Mouse (Mus musculus) regulatory T cell (primary cell): Measurements from ENCODE around the gene Rab11fip4.

Experiments
- in situ Hi-C: fragments of 300-600 bp; cut with MboI, MseI; formaldehyde crosslinking; loops from one replicate; pipeline ENCODE4 v1.15.1; 2025; ENCODE audit warnings: high pct_unique_total_duplicates

Rab11fip4 gene

DNA sequence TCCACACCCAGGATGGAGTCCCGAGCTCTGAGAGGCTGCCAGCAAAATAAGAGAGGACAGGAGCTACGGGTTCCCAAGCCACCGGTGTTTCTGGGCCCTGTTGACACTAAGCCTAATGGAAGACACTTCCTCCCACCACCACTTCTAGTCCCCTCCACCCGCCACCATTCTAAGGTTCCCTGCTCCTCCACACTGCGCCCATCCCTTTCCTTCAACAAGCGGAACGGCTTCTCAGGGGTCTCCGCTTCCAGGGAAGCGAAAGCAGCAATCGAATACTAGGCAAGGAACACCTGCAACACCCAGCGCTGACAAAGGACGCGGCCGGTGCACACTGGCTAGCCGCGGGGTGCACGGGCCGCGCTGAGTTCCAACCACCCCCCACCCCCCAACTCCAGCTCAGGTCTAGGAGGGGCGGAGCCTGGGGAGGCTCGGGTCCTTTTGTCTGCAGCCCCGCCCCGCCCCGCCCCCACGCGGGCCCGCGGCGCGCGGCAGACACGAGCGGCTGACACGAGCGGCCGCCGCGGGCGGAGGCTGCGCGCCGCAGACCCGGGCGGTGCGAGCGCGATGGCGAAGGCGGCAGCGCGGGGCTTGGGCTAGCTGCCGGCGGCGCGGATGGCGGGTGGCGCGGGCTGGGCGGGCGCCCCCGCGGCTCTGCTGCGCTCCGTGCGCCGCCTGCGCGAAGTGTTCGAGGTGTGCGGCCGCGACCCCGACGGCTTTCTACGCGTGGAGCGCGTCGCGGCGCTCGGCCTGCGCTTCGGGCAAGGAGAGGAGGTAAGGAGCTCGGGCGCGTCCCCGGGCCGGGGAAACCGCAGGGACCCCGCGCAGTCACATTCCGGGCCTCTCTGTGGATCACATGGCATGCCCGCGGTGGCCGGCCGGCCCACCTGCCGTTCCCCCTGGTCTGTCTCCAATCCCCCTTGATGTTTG is at the start of gene Rab11fip4:
Rab11fip4 (plus strand) TSS at position 549 of the 927 bp plus-strand sequence.
- in situ Hi-C loops = no loop called here

DNA sequence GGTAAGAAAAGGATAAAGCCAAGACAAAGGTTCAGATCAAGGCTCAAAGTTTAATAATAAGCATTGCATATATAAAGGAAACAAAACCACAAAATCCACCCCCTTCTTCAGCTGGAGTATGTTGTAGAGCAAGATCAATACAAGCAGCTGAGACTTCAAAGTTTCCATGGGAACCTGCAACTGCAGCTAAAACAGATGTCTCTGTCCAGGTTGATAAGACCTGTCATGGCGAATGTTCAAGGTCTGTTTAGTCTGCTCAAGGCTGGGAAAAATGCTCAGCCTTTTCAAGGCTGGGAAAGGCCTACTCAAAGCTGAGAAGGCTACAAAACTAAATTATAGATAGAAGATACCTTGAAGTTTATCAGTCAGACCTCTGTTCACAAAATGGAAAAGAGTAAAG is 38.4 kb upstream of the Rab11fip4 start:
- in situ Hi-C loops = no loop called here

DNA sequence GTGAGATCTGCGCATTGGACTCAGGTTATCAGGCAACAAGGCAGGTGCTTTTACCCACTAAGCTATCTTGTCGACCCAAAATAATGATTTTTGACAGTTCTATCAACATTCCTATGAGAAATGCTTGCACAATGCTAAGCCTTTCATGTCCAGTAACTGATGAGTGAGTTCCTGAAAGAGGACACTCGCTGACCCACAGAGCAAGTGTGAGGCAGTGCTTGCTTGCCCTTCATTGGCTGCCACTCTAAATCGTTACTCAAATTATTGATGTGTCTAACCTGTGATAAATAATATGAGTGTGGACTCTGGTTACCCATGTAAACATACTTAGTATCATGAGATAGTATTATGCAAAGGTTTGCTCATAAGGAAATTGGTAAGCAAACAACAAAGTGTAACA is 30.5 kb upstream of the Rab11fip4 start:
- in situ Hi-C loops = no loop called here

DNA sequence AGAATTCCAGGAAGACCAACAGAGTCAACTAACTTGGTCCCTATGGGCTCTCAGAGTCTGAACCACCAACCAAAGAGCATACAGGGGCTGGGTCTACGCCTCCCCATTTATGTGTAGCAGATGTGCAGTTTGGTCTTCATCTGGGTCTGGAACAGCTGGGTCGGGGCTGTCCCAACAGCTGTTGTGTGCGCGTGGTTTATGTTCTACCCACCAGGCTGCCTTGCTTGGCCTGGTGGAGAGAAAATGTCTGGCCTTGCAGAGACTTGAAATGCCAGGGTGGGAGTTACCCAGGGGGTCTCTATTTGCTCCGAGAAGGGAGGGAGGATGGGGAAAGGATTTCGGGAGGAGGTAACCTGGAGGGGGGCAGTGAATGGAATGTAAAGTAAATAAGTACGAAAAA is 27.5 kb upstream of the Rab11fip4 start:
- in situ Hi-C loops = no loop called here

DNA sequence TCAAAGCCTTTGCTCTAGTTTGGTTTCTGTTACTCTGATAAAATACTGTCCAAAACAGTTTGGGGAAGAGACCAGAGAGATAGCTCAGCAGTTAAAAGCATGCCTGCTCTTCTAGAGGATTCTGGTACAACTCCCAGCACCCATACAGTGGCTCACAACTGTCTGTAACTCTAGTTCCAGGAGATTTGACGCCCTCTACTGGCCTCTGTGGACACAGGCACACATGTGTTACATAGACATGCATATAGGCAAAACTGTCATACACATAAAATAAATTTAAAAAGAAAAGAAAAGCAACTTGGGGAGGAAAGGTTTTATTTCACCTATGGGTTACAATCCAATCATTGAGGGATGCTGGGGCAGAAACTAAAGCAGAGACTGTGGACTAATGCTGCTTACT is 24.1 kb upstream of the Rab11fip4 start:
- in situ Hi-C loops = no loop called here

DNA sequence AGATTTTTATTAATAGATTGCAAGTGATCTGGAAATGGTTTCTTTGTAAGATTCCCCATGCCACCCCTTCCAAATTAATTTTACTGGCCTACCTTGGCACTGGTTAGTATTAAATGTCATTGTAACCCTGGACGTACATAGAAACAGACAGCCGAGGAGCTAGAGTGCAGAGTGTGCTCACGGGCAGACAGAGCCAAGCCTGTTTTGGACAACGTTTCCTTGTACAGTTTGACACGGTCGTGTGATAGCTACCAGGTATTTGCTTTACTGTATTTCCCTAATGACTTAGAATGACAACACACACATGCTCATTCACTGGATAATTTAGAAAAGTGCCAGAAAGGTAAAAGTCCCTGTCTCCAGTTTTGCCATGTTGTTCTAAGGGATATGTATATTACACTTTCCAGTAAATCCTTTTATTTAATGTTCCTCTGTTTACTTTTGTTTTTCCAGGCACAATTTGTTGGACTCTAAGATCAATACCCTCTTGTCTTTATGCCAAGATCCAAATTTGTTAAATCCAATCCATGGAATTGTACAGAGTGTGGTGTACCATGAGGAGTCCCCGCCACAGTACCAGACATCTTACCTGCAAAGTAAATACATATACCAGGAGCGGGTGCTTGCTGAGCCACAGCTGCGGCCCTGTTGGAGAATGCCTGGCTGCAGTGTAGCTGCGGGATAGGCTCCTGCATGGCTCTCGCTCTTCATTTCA is 22.7 kb upstream of the Rab11fip4 start:
- in situ Hi-C loops = no loop called here

DNA sequence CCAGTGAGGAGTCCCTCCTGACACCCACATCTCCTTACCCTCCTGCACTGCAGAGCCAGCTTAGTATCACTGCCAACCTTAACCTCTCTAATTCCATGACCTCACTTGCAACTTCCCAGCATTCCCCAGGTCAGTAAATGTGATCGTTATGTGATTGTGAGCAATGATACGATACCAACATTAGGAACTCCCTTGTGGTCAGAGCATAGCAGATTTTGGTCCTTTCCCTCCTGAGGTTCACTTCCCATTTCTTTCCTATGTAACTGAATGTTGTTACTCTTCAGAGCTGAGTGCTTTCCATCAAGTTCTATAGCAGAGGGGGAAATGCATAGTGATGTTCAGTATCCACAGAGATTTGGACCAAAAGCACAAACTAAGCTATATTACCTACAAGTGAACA is 20.7 kb upstream of the Rab11fip4 start:
- in situ Hi-C loops = no loop called here

DNA sequence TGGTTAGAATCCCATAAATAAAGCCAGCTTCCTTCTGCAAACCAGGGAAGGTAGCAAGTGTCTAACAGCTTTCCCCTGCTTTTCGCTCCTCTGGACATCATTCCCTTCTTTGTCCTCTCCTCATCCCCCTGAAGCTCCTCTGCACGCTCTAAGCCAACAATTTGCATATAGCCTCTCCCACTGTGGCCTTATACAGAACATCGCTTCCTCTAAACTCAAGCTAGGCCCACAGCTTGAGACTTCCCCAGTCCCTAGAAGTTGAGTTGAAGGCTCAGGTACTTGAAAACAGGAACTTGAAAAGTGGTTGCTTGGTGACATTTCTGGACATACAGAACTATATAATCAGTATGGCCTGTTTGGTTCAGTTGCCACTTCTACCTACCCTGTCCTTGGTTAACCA is 17.2 kb upstream of the Rab11fip4 start:
- in situ Hi-C loops = no loop called here

DNA sequence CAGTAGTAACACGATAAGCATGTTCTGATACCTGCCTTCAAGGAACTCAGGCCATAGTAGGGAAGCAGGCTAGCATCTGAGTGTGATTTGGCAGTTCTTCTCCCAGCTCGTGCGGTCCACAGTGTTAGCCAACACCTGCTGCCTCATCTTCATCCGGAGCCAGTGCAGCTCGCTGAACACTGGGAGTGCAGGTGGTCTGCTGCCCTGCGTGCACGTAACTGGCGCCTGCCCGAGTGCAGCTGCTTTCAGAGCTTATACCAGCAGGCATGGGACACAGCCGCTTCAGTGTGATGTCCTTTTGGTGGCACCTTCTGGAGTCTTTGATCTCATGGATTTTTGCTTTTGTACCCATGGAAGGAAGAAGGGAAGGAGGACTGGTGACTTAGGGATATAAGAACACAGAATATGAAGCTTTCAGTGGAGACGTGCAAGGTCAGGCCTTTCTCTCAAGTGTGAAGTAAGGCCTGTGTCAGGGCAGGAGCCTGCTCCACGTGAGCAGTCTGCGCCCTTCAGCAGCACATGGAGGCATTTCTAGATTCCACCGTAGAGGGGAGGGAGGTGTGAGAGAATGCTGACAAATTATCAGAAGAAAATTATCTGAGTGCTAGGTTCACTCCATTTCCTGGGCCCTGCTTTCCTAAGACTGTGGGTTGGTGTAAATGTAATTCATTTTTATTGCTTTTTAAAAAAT is 15.5 kb upstream of the Rab11fip4 start:
- in situ Hi-C loops = no loop called here

DNA sequence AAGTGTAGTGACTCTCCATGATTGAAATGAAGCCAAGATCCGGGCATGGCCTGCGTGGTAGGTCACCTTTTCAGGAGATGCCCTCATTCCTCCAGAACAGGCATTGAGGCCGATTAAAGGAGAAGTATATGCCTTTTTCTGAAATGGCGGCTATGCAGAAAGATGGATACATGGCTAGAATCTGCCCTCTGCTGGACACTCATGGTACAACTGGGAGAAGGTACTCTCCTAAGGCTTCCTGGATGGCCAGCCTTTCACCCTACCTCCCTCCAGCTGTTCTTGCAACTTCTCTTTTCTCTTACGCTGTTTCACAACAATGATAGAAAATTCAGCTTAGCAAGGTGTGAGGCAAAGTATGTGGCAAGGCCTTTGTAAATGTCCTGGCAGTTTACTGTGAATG is 13.3 kb upstream of the Rab11fip4 start:
- in situ Hi-C loops = no loop called here

DNA sequence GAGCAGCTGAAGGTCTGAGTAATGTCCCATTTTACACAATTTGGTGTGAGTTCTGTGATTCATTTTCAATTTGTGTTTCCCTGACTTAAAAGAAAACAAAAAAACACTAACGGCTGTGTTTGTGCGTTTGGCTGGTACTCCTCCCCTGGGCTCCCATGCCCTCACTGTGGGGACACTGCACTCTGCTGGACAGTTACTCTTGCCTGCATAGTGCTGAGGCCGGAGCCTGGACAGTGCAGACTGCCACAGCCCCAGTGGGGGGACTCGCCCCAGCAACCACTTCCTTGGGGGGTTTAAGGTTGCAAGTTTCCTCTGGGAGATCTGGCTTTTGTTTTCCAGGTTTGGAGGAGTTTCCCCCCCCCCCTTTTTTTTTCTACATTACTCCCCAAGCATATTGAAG is 10.4 kb upstream of the Rab11fip4 start:
- in situ Hi-C loops = no loop called here

DNA sequence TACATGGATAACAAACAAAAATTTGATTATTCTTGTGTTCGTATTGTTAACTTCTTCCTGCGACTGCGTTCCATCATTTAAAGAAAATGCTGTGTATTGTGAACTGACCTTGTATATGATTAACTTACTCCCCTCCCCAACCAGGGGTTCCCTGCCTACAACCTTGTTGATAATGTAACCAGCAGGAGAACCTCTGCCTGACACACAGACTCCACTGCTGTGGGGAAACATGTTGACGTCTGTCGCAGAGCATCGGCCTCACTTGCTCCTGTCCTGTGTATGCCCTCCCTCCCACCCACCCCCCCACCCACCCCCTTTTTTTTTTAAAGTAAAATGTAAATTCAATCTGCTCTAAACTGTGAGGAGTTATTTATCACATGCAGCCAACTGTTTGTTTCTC is 9.8 kb upstream of the Rab11fip4 start:
- in situ Hi-C loops = no loop called here

DNA sequence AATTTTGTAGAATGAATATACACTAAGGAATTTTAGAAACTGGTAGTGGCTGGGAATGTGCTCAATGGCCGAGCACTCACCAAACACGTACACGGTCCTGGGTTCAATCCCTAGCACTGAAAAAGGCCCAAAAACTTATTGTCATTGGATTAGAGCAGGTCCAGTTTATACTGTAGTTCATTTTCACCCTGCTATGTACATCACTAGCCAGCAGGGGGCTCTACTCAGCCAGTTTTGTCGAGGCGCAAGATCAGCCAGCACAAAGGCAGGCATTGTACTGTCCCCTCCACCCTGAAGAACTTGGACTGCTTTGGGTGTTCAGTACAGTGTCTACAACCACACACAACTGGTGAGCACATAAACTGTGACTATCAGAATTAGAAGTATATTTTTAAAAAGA is 6.8 kb upstream of the Rab11fip4 start:
- in situ Hi-C loops = no loop called here

DNA sequence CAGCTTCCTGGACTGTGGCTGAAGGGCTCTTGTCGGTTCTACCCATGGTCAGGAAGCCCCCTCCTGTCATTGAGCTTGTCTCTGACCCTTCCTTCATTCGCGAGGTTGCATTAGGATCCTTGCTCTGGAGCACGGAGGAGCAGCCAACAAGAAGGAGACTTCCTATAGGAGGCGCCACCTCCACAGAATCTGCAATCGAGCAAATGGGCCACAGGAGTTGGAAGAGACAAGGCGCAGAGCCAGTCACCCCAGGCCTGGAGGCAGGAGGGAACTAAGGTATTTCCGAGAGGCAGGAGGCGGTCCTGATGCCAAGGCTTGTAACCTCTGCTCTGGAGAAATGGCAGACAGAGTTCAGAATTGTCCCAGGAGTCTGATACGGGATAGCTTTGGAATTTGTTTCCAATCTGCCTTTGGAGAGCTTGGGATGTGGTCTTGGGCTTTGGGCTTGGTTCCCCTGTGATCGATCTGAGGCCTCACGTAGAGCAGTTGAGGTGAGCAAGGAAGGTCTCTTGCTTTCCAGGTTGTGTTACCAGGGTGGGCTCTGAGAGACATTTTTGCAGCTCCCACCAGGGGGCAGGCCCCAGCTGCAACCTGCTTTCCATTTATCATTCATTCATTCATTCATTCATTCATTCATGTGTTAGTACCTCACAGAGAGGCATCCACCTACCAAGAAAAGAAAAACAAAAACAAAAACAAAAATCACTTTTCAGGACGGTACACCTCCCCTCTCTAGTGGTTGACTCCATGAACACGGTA is 1.5 kb upstream of the Rab11fip4 start:
- in situ Hi-C loops = loop anchor here (5.0 kb wide), 3 partner anchors 38 to 333 kb away; no protein-coding TSS in a partner anchor

DNA sequence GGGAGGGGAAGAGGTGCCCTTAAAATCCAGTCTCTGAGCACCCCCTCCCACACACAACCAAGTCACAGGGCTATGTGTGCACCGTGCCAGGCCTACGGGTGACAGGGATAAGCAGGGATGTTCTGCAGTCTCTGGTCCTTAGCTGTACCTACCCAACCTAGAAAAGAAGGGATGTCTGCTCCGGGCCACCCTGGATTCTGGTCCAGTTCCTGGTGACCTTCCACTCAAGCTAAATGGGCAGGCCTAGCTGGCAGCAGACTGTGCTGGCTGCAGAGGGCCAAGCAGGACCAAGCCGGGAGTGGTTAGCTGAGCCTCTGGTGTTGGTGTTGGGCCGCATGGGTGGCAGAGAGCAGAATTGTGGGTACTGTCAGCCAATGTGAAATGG is 571 bp downstream of the Rab11fip4 start:
- in situ Hi-C loops = no loop called here

DNA sequence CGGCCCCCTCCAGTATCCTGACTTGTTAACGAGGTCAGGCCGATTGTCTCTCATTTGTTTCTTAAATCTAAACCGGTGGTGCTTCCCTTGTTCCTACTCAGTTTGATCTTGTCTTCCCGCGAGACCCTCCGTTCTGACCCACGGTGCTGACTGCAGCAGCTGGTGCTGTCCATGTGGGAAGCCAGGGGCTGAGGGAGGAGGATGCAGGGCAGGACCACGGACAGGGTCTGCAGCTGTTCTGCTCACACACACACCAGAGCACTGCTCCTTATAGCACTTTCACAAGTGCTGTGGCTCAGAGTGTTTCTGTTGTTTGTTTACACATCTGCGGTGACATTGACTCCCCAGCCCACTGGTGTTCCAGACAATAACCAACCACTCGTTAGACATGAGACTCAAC is 2.5 kb downstream of the Rab11fip4 start:
- in situ Hi-C loops = no loop called here

DNA sequence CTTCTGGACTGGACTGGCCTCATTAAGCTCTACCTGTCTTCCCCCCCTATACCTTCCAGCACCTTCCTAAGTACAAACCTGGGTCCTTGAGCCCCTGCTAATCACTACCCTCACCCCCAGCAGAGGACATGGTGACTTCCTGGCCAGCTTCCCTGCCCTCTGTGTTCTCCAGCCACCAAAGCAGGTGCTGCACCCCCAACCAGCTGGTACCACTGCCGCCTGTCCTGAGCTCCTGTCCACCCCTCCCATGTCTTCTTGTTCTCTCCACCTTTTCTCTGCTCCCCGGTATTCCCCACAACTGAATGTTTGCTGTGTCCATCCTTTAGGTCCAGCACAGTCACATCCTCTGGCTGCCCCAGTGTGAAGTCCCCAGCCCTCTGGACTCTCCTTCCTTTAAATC is 19.4 kb downstream of the Rab11fip4 start:
- in situ Hi-C loops = no loop called here

DNA sequence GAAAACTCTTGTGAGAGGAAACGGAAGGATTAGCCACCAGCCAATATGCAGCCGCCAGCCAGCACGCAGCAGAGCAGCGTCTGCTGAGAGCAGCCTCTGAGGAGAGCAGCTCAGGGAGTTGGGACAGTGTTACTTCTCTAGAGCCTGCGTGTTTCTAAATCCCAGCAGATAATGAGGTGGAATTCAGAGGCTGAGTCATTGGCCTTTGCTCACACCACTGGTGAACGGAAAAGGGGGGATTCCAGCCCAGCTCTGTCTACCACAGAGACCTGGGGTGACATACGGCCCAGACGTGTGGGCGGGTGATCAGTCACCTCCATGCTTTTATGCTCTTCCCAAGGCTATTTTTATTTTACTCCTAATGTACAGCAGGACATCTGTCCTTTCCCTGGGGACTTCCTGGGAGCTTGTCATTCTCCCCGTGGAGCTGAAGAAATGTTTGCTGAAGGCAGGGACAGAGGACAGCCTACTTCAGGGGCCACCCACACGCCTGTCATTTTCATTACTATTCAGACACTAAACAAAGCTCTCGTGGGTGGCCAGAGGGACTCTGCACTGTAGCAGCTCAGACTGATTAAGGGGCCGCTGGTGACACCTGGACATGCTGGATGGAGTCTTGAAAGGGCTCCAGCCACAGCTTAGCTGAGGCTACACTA is 20.1 kb downstream of the Rab11fip4 start:
- in situ Hi-C loops = no loop called here

DNA sequence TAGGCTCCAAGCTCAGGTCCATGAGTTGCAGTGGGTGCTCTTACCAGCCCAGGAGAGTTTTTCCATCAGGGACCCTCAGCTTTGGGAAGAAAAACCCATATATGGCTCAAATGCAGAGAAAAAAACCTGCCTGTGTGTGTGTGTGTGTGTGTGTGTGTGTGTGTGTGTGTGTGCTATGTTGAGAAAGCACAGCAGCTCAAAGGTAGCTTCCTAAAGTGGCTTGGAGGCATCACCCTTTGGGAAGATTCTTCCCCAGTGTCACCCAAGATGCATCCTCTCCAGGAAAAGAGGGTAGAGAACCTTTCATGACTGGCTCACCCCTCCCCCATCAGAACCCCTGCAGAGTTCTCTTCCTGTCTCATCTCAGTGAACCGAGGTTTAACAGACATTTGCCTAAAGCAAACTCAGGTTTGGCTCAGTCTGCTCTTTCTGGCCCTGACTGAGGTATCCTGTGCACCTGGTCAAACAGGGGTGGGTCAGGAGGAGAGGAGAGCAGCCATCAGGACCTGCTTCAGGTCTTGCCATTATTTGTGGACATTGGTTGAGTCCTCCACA is 21.1 kb downstream of the Rab11fip4 start:
- in situ Hi-C loops = no loop called here

DNA sequence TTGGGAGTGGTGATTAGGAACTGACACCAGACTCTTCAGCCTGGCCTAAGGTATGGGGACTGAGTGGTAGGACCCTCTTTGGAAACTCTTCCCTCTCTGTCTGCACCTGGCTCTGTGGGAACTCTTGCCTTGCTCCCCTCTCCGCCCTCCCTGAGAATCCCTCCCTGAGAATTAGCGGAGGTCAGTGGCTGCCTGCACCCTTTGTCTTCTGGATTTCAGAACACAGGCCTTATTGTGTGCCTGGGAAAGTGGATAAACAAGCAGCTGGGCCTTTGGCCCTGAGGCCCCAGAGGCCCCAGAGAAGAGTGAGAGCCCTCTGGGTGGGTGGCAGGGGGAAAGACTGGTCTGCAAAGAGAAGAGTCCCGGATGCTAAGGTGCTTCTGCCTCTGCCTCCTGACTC is 22.1 kb downstream of the Rab11fip4 start:
- in situ Hi-C loops = no loop called here

DNA sequence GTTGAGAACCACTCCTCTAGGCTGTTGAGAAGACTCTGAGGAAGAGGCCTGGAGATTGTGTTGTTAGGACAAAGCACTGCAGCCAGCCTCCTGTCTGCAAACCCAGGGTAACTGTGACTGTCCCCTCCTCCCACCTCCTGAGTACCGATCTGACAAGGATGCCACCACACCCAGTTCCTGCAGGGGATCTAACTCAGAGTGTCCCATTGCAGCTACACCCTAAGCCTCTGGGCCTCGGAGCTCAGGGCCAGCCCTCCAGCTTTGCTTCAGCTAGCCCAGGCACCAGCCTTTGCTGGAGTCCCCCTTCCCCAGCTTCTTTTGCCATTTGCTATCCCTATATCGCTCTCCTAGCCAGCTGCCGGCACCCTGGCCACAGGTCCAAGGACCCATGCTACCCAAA is 22.7 kb downstream of the Rab11fip4 start:
- in situ Hi-C loops = no loop called here
